Mouse (Mus musculus): ENCODE measurements around the gene Pakap. TPM values are rescaled to one million over a fixed set of nuclear protein-coding genes. Genes with fewer than 3 reads are reported as not detected.
A peak's percentile ranks its signal among the peaks of the same experiment; 100 is the strongest.

The Pakap gene
- polyA plus RNA-seq, 1 experiment = not detected

GRCm38 (mm10) chr4:57901210-57901609 lies 333.2 kb downstream of the Pakap start:
- no peak for TF ChIP-seq POLR2A (IDR thresholded peaks at IDR 0.05; ENCODE audit: insufficient read depth, low read depth, low read length)
- TF ChIP-seq CTCF (IDR thresholded peaks at IDR 0.05; ENCODE audit: insufficient read depth, low read depth, low read length) = 0 out of 2 replicates have a peak, but pooled peaks have one; percentile 40
- Histone ChIP-seq H3K4me3 (ENCODE audit: insufficient read depth, low read depth, low read length) (no peak overlapping the region), H3K4me1 (ENCODE audit: control insufficient read depth, insufficient read depth, low read length) (0 out of 2 replicates have a peak, but pooled peaks cover under 1% of the 10 kb centered on the region), H3K27ac (ENCODE audit: insufficient read depth, low read depth, low read length) (no peak overlapping the region)
- WGBS = 15% methylated on average over 4 of the region's 4 CpGs

GRCm38 (mm10) chr4:57902619-57903018 lies 334.6 kb downstream of the Pakap start:
- no peak overlapping the region for H3K4me3 ChIP-seq (ENCODE audit: insufficient read depth, low read depth, low read length)
- TF ChIP-seq CTCF (IDR thresholded peaks at IDR 0.05; ENCODE audit: insufficient read depth, low read depth, low read length) = no peak
- TF ChIP-seq POLR2A (IDR thresholded peaks at IDR 0.05; ENCODE audit: insufficient read depth, low read depth, low read length) = no peak
- 0 out of 2 replicates have a peak, but pooled peaks cover 3% of the 10 kb centered on the region for H3K4me1 ChIP-seq (ENCODE audit: control insufficient read depth, insufficient read depth, low read length)
- 86% methylated on average over 5 of the region's 5 CpGs for WGBS
- H3K27ac ChIP-seq (ENCODE audit: insufficient read depth, low read depth, low read length) = no peak overlapping the region

GRCm38 (mm10) chr4:57904211-57904610 lies 336.2 kb downstream of the Pakap start:
- Histone ChIP-seq H3K4me1 (ENCODE audit: control insufficient read depth, insufficient read depth, low read length) (0 out of 2 replicates have a peak, but pooled peaks cover 3% of the 10 kb centered on the region), H3K27ac (ENCODE audit: insufficient read depth, low read depth, low read length) (no peak overlapping the region), H3K4me3 (ENCODE audit: insufficient read depth, low read depth, low read length) (no peak overlapping the region)
- WGBS = 4% methylated on average over 5 of the region's 5 CpGs
- TF ChIP-seq CTCF (IDR thresholded peaks at IDR 0.05; ENCODE audit: insufficient read depth, low read depth, low read length) = 0 out of 2 replicates have a peak, but pooled peaks have one; percentile 16
- no peak for TF ChIP-seq POLR2A (IDR thresholded peaks at IDR 0.05; ENCODE audit: insufficient read depth, low read depth, low read length)

- Histone ChIP-seq H3K27ac (ENCODE audit: insufficient read depth, low read depth, low read length) (no peak overlapping the region), H3K4me3 (ENCODE audit: insufficient read depth, low read depth, low read length) (no peak overlapping the region), H3K4me1 (ENCODE audit: control insufficient read depth, insufficient read depth, low read length) (0 out of 2 replicates have a peak, but pooled peaks cover 3% of the 10 kb centered on the region)
- WGBS = 34% methylated on average over 9 of the region's 9 CpGs
- TF ChIP-seq CTCF (IDR thresholded peaks at IDR 0.05; ENCODE audit: insufficient read depth, low read depth, low read length) (no peak), POLR2A (IDR thresholded peaks at IDR 0.05; ENCODE audit: insufficient read depth, low read depth, low read length) (no peak)
Observed at GRCm38 (mm10) chr4:57904638-57905037, 336.7 kb downstream of the Pakap start.

GRCm38 (mm10) chr4:57906708-57907107 lies 338.7 kb downstream of the Pakap start:
- TF ChIP-seq CTCF (IDR thresholded peaks at IDR 0.05; ENCODE audit: insufficient read depth, low read depth, low read length) (no peak), POLR2A (IDR thresholded peaks at IDR 0.05; ENCODE audit: insufficient read depth, low read depth, low read length) (no peak)

GRCm38 (mm10) chr4:57908860-57909259 lies 340.9 kb downstream of the Pakap start:
- WGBS = 84% methylated on average over 6 of the region's 6 CpGs
- Histone ChIP-seq H3K4me3 (ENCODE audit: insufficient read depth, low read depth, low read length) (no peak overlapping the region), H3K4me1 (ENCODE audit: control insufficient read depth, insufficient read depth, low read length) (0 out of 2 replicates have a peak, but pooled peaks cover 3% of the 10 kb centered on the region), H3K27ac (ENCODE audit: insufficient read depth, low read depth, low read length) (no peak overlapping the region)
- TF ChIP-seq CTCF (IDR thresholded peaks at IDR 0.05; ENCODE audit: insufficient read depth, low read depth, low read length) (no peak), POLR2A (IDR thresholded peaks at IDR 0.05; ENCODE audit: insufficient read depth, low read depth, low read length) (no peak)

More at GRCm38 (mm10) chr4:57906708-57907107, 338.7 kb downstream of the Pakap start:
- no peak overlapping the region for H3K27ac ChIP-seq (ENCODE audit: insufficient read depth, low read depth, low read length)
- no peak overlapping the region for H3K4me3 ChIP-seq (ENCODE audit: insufficient read depth, low read depth, low read length)
- H3K4me1 ChIP-seq (ENCODE audit: control insufficient read depth, insufficient read depth, low read length) = 0 out of 2 replicates have a peak, but pooled peaks cover 3% of the 10 kb centered on the region
- WGBS = 41% methylated on average over 2 of the region's 2 CpGs

GRCm38 (mm10) chr4:57913021-57913420 lies 345.0 kb downstream of the Pakap start:
- no peak for TF ChIP-seq CTCF (IDR thresholded peaks at IDR 0.05; ENCODE audit: insufficient read depth, low read depth, low read length)
- TF ChIP-seq POLR2A (IDR thresholded peaks at IDR 0.05; ENCODE audit: insufficient read depth, low read depth, low read length) = no peak
- no peak overlapping the region for H3K4me3 ChIP-seq (ENCODE audit: insufficient read depth, low read depth, low read length)
- H3K27ac ChIP-seq (ENCODE audit: insufficient read depth, low read depth, low read length) = no peak overlapping the region
- peaks cover 8% of the 10 kb centered on the region for H3K4me1 ChIP-seq (ENCODE audit: control insufficient read depth, insufficient read depth, low read length)

GRCm38 (mm10) chr4:57914193-57915190 lies 346.5 kb downstream of the Pakap start:
- Histone ChIP-seq H3K4me3 (ENCODE audit: insufficient read depth, low read depth, low read length) (no peak overlapping the region), H3K27ac (ENCODE audit: insufficient read depth, low read depth, low read length) (no peak overlapping the region), H3K4me1 (ENCODE audit: control insufficient read depth, insufficient read depth, low read length) (peaks cover 8% of the 10 kb centered on the region)
- 67% methylated on average over 10 of the region's 10 CpGs for WGBS
- TF ChIP-seq CTCF (IDR thresholded peaks at IDR 0.05; ENCODE audit: insufficient read depth, low read depth, low read length) = no peak
- no peak for TF ChIP-seq POLR2A (IDR thresholded peaks at IDR 0.05; ENCODE audit: insufficient read depth, low read depth, low read length)
